Mouse (Mus musculus) c-Kit-negative CD71-positive TER-119-positive erythroid progenitor cells, embryonic 14.5 days (primary cell): Measurements from ENCODE around the gene Efcab6.

Experiments
- DNase-seq: peaks from one replicate; pipeline ENCODE4 v3.0.0-alpha.2; 2013; ENCODE audit warnings: low read depth, low spot score

Gene Efcab6

GRCm38 (mm10) chr15:83879845-83880244 is 185.3 kb downstream of the Efcab6 start:
- no peak for DNase-seq

- DNase-seq, result no peak
Measured at GRCm38 (mm10) chr15:83877898-83878297, 187.3 kb downstream of the Efcab6 start.

- no peak for DNase-seq
Measured at GRCm38 (mm10) chr15:83877155-83877866, 187.9 kb downstream of the Efcab6 start.

GRCm38 (mm10) chr15:83870936-83871335 is 194.2 kb downstream of the Efcab6 start:
- DNase-seq, result no peak

GRCm38 (mm10) chr15:83865626-83866025 is 199.6 kb downstream of the Efcab6 start:
- no peak for DNase-seq

GRCm38 (mm10) chr15:83857129-83857528 is 208.1 kb downstream of the Efcab6 start:
- no peak for DNase-seq

GRCm38 (mm10) chr15:83853400-83853811 is 211.8 kb downstream of the Efcab6 start:
- DNase-seq, result no peak

GRCm38 (mm10) chr15:83848193-83848592 is 217.0 kb downstream of the Efcab6 start:
- no peak for DNase-seq

GRCm38 (mm10) chr15:83847512-83847911 is 217.7 kb downstream of the Efcab6 start:
- DNase-seq, result no peak

GRCm38 (mm10) chr15:83846592-83846991 is 218.6 kb downstream of the Efcab6 start:
- DNase-seq, result no peak

- no peak for DNase-seq
Measured at GRCm38 (mm10) chr15:83845734-83846133, 219.4 kb downstream of the Efcab6 start.

- DNase-seq, result no peak
Measured at GRCm38 (mm10) chr15:83842915-83843789, 222.0 kb downstream of the Efcab6 start.

GRCm38 (mm10) chr15:83842419-83842818 is 222.8 kb downstream of the Efcab6 start:
- no peak for DNase-seq

GRCm38 (mm10) chr15:83840950-83841719 is 224.0 kb downstream of the Efcab6 start:
- no peak for DNase-seq

GRCm38 (mm10) chr15:83832265-83832664 is 232.9 kb downstream of the Efcab6 start:
- no peak for DNase-seq

GRCm38 (mm10) chr15:83829226-83829625 is 236.0 kb downstream of the Efcab6 start:
- DNase-seq, result no peak

GRCm38 (mm10) chr15:83828011-83828410 is 237.2 kb downstream of the Efcab6 start:
- DNase-seq, result no peak
